Mouse (Mus musculus) lung, adult 2 months (tissue): ENCODE results near the gene Tnfrsf1a.

Source experiments
- CTCF ChIP-seq: fragments of 200-500 bp; IDR thresholded peaks from 2 replicates; pipeline ENCODE4 v1.5.1; 2011; ENCODE audit warnings: mild to moderate bottlenecking, low read length, control low read depth; ENCODE audit not compliant: insufficient read depth
- POLR2A ChIP-seq: fragments of 200-500 bp; IDR thresholded peaks from 2 replicates; pipeline ENCODE4 v1.6.1; 2011; ENCODE audit warnings: low read depth, mild to moderate bottlenecking, control low read depth, low read length, borderline replicate concordance; ENCODE audit errors: extremely low read depth

DNA sequence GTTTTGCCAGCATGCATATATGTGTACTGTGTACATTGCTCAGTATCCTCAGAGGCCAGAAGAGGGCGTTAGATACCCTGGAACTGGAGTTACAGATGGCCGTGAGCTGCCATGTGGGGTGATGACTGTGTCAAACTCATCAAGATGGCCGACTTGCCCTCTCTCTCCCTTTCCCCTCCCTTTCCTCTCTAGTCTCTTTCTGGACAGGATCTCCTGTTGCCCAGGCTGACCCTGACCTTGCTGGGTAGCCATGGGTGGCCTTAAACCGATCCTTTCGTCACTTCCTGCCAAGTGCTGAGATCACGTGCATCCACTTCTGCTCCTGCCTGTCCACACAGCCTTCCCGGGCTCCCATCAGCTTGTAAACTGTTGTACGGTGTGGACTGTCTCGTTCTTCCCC, 10.8 kb downstream of the Tnfrsf1a start:
- no peak for TF ChIP-seq CTCF
- TF ChIP-seq POLR2A: no peak
